Mouse (Mus musculus): Measurements from ENCODE around the gene Olfr1185-ps1.
"Not testable (repeated sequence)": the region's sequence is repeated elsewhere in the genome, so short reads cannot be mapped to it uniquely, and the experiment has no call there.

The Olfr1185-ps1 gene

DNA sequence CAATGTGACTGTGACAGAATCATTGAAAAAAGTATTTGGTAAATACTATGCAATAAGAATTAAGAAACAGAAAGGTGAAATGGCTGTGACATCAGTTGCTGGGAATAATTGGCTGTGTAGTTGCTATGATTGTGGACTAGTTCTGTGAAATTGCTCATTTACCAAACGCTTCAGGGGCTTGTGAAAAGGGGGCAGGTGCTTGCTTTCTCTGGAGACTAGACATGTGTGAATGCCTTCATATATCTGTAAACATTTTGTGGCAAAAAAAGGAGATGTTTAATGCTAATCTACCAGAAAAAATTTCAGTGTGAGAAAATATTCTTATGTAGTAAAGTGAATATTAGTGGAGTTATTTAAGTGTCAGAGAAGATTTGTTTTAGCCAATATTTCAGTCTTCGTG lies at the start of gene Olfr1185-ps1:
Gene Olfr1185-ps1 (plus strand): TSS at position 301 of the 400 bp plus-strand sequence.
- DNase-seq (ENCODE audit: extremely low read depth, insufficient read length, low spot score) = no peak

DNA sequence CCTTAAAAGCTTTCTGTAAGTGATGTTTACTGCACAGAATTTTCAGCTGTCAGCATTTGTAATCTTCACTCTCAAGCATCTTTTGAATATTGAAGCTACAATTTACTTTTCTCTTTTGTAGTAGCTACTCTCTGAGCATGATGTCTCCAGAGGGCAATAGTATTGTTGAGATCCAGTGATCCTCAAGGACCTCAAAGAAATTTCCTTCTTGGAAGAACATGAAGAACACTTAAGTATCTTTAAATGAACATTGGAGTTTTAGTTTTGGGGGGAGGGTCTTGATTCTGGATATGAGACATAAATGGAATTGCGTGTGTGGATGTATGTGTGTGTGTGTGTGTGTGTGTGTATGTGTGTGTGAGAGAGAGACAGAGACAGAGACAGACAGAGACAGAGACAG lies 44.1 kb upstream of the Olfr1185-ps1 start, which contains the start of gene Gm13757:
Gene Gm13757 (minus strand): TSS at position 101 of the 400 bp plus-strand sequence.
- no peak for DNase-seq (ENCODE audit: extremely low read depth, insufficient read length, low spot score)

DNA sequence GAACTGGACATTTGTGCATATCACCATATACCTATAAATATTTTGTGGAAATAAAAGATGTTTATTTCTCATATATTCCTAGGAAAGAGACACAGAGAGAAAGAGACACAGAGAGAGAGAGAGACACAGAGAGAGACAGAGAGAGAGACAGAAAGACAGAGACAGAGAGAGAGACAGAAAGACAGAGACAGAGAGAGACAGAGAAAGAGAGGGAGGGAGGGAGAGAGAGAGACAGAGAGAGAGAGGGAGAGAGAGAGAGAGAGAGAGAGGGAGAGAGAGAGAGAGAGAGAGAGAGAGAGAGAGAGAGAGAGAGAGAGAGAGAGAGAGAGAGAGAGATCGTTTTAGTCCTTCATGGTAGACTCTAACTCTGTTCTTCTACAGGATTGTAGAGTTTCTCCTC lies 38.6 kb upstream of the Olfr1185-ps1 start, which contains the start of gene Olfr1183:
Gene Olfr1183 (plus strand): TSS at position 301 of the 400 bp plus-strand sequence.
- not testable (repeated sequence) for DNase-seq (ENCODE audit: extremely low read depth, insufficient read length, low spot score)

DNA sequence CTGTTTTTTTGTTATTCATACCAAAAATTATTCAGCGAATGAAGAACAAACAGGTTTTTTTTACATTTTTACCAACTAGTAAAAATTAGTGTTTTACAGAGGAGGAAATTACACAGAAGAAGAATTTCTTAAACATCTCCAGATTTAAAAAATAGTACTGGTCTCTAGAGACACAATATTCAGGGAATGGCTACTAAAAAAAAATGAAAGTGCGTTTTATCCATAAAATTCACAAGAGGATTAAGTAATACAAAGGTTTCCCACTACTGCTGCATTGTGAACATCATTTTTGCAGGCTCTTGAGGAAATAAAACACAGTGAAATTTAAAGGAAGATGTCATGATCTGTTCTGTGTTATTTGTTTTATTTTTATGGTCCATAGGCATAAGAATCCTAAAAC lies 9.8 kb upstream of the Olfr1185-ps1 start, which contains the start of gene Olfr1184:
Gene Olfr1184 (plus strand): TSS at position 301 of the 400 bp plus-strand sequence.
- DNase-seq (ENCODE audit: extremely low read depth, insufficient read length, low spot score) = no peak

DNA sequence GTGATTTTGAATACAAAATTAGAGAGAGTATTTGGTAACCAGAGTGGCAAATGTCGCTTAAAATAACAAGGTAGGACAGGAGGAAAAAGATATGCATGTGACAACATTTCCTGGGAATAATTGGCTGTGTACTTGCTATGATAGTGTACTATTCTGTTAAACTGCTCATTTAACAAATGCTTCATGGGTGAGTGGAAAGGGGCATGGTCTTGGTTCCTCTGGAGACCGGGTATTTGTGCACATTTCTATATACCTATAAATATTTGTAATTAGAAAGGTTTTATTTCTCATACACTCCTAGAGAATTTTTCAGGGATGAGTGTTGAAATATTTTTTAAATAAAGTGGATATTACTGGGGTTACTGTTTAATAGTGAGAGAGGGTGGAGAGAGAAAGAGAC lies 25.1 kb downstream of the Olfr1185-ps1 start, which contains the start of gene Olfr1186:
Gene Olfr1186 (plus strand): TSS at position 301 of the 400 bp plus-strand sequence.
- DNase-seq (ENCODE audit: extremely low read depth, insufficient read length, low spot score) = no peak

DNA sequence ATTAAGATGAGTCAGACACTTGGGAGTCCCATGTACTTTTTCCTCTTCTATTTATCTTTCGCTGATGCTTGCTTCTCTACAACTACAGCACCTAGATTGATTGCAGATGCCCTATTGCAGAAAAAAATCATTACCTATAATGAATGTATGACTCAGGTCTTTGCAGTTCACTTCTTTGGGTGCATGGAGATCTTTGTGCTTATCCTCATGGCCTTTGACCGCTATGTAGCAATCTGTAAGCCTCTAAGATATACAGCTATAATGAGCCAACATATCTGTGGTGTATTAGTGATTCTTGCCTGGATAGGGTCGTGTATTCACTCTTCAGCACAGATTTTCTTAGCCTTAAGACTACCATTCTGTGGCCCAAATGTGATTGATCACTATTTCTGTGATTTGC lies 32.6 kb downstream of the Olfr1185-ps1 start:
- DNase-seq (ENCODE audit: extremely low read depth, insufficient read length, low spot score) = no peak

Measured in 3134 (cell line).